Mouse (Mus musculus) heart, postnatal 4 days (tissue): ENCODE measurements at regions not wholly inside any gene's neighbourhood (a gene's known extent, or its start where the extent isn't known, plus 50 kb on each side); places are given as distances from the start of the nearest gene placed in this dataset.
"Not testable (repeated sequence)": the region's sequence is repeated elsewhere in the genome, so short reads cannot be mapped to it uniquely, and the experiment has no call there.

Experiments
- DNase-seq: peaks from one replicate; pipeline ENCODE4 v3.0.0; 2021

DNA sequence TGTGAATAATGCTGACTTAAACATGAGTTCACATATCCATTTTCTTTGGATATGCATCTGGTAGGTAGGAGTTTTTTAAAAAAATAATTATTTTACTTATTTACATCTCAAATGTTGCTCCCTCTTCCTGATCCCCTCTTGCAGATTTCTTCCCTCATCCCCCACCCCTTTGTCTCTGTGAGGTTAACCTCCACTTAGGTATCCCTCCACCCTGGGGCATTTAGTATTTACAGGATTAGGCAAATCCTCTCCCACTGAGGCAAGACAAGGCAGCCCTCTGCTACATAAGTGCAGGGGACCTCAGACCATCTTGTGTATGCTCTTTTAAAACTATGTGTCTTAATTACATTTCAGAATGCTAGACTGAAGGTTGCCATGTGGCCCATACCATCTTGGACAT, 155.2 kb upstream of the Shcbp1 start:
- DNase-seq, result no peak

GRCm38 (mm10) chr8:4934035-4934434, 154.7 kb upstream of the Shcbp1 start:
- DNase-seq, result no peak

DNA sequence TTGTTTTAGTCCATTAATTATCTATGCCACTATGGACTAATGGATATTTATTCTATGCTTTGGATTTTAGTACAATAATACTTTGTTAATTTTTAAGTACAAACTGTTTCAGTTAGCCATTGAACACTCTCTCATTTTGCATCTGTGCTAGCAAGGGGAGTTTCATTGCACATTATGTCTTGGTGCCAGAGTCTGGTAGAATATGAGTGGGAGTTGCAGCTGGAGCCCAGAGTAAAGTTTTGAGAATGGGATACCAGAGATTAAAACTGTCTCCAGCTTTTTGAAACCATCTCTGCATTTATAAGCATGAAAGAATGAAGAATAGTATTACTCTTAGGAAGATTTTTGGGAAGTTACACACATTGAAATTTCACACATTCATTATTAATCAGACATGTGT, 137.1 kb upstream of the Shcbp1 start:
- no peak for DNase-seq

GRCm38 (mm10) chr8:4895046-4895445, 115.7 kb upstream of the Shcbp1 start:
- no peak for DNase-seq

DNA sequence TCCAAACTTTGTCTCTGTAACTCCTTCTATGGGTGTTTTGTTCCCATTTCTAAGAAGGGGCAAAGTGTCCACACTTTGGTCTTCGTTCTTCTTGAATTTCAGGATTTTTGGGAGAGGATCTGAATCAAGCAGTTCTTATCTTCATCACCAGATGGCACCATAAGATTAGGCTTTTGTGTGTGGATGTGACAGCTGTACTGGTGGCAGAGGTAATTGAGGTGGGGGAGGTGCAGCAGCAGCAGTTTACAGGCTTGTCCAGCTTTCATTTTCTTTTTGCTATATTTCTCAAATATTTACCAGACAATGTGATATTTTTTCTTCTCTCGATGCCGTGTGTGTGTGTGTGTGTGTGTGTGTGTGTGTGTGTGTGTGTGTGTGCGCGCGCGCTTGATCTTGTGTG, 89.4 kb upstream of the Shcbp1 start:
- not testable (repeated sequence) for DNase-seq

DNA sequence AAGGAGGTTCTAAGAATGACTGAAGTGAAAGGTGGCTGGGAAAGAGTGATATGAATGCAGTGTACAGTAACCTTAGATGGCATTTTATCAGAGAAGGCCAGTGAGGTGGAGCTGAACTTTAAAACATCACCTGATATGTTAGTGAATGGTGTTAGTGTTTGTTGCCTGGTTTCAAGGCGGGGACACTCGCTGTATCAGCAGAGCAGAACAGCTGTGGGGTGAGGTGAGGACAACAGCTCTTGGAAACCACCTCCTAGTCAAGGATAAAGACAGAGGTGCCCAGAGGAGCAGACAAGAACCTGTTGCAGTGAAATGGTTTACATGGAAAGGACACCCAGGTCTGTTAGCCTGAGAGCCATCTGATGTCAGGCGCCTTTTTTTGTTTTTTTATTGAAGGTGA, 59.7 kb upstream of the Shcbp1 start:
- peak; percentile 43 for DNase-seq

- no peak for DNase-seq
These were observed 59.2 kb upstream of the Shcbp1 start for GRCm38 (mm10) chr8:4838527-4838926.

DNA sequence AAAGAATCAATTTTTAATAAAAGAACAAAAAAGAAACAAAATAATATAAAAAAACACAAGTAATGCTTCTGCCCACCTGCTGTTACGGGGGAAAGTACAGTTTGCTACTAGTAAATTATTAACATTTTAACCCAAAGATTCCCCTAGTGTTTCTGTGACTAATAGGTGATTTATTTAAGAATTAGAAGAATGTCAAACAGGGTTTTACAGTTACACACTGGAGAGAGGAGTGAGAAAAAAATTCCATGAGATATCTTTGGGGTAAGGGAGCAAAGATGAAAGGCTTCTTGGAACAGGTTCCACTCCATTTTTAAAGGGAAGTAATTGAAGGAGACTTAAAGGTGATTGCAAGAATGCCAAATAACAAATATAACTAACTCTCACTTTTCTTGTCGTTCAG, 58.4 kb upstream of the Shcbp1 start:
- no peak for DNase-seq

GRCm38 (mm10) chr8:4836651-4837050, 57.3 kb upstream of the Shcbp1 start:
- peak; percentile 20 for DNase-seq
